Mouse (Mus musculus) forebrain, embryonic 16.5 days (tissue): ENCODE measurements at regions not wholly inside any gene's neighbourhood (a gene's known extent, or its start where the extent isn't known, plus 50 kb on each side); places are given as distances from the start of the nearest gene placed in this dataset.
A peak's percentile ranks its signal among the peaks of the same experiment; 100 is the strongest.

Source experiments
- ATAC-seq: fragments of 200-750 bp; cut with Nextera tagmentation; 2 replicates; pipeline ENCODE4 v1.8.0; 2017; ENCODE audit warnings: mild to moderate bottlenecking, moderate library complexity
- H3K27ac ChIP-seq: fragments of 300-500 bp; sonication (generic); 2 replicates; pipeline ENCODE4 v1.5.1; 2014; ENCODE audit warnings: low read length, control low read depth
- H3K27me3 ChIP-seq: fragments of 300-500 bp; sonication (generic); replicated peaks from 2 replicates; pipeline ENCODE4 v1.6.1; 2014; ENCODE audit warnings: low read length; ENCODE audit not compliant: control insufficient read depth, insufficient read depth
- H3K36me3 ChIP-seq: fragments of 300-500 bp; sonication (generic); 2 replicates; pipeline ENCODE4 v1.6.1; 2014; ENCODE audit not compliant: control insufficient read depth, insufficient read depth
- H3K4me1 ChIP-seq: fragments of 300-500 bp; sonication (generic); replicated peaks from 2 replicates; pipeline ENCODE4 v1.6.1; 2014; ENCODE audit warnings: low read length; ENCODE audit not compliant: control insufficient read depth, insufficient read depth
- H3K4me2 ChIP-seq: fragments of 300-500 bp; sonication (generic); 2 replicates; pipeline ENCODE4 v1.6.1; 2014; ENCODE audit warnings: mild to moderate bottlenecking, low read length, control low read depth
- H3K4me3 ChIP-seq: fragments of 300-500 bp; sonication (generic); replicated peaks from 2 replicates; pipeline ENCODE4 v1.5.1; 2014; ENCODE audit warnings: mild to moderate bottlenecking, low read length, control low read depth
- H3K9ac ChIP-seq: fragments of 300-500 bp; sonication (generic); replicated peaks from 2 replicates; pipeline ENCODE4 v1.6.1; 2014; ENCODE audit warnings: low read depth, low read length, control low read depth
- H3K9me3 ChIP-seq: fragments of 300-500 bp; sonication (generic); 2 replicates; pipeline ENCODE4 v1.6.1; 2016; ENCODE audit warnings: low read length; ENCODE audit not compliant: control insufficient read depth
- WGBS: fragments of 180-500 bp; shearing (Covaris S2); extraction: QIAGEN DNeasy Blood & Tissue Kit; methylation state at CpG from one replicate; pipeline ENCODE4 v1.1.7; 2014; 5-methylcytosine and 5-hydroxymethylcytosine counted together

- no peaks in the 10 kb centered on the region for H3K36me3 ChIP-seq
- no peak for ATAC-seq
- WGBS: 77% methylated on average over 2 of the region's 2 CpGs
These were observed 75.5 kb downstream of the Trib2 start for GRCm38 (mm10) chr12:15741219-15741618.

GRCm38 (mm10) chr12:15738989-15739388, 77.7 kb downstream of the Trib2 start:
- no peaks in the 10 kb centered on the region for H3K9me3 ChIP-seq
- no peaks in the 10 kb centered on the region for H3K4me1 ChIP-seq
- ATAC-seq: no peak
- no peaks in the 10 kb centered on the region for H3K27me3 ChIP-seq
- H3K4me3 ChIP-seq: no peak overlapping the region
- H3K36me3 ChIP-seq: no peaks in the 10 kb centered on the region
- H3K9ac ChIP-seq: no peak overlapping the region
- H3K27ac ChIP-seq: no peak overlapping the region
- no peak overlapping the region for H3K4me2 ChIP-seq
- 52% methylated on average over 4 of the region's 4 CpGs for WGBS

More at GRCm38 (mm10) chr12:15741219-15741618, 75.5 kb downstream of the Trib2 start:
- Histone ChIP-seq H3K9ac (no peak overlapping the region), H3K4me3 (no peak overlapping the region), H3K27me3 (no peaks in the 10 kb centered on the region), H3K4me1 (no peaks in the 10 kb centered on the region), H3K27ac (no peak overlapping the region), H3K9me3 (no peaks in the 10 kb centered on the region), H3K4me2 (no peak overlapping the region)

GRCm38 (mm10) chr12:15731261-15731660, 85.5 kb downstream of the Trib2 start:
- WGBS: 23% methylated on average over 3 of the region's 3 CpGs
- no peak overlapping the region for H3K4me2 ChIP-seq
- peak; percentile 40; the same call in 1 of the 2 replicates for ATAC-seq
- no peaks in the 10 kb centered on the region for H3K4me1 ChIP-seq
- no peaks in the 10 kb centered on the region for H3K9me3 ChIP-seq
- H3K27me3 ChIP-seq: no peaks in the 10 kb centered on the region
- no peaks in the 10 kb centered on the region for H3K36me3 ChIP-seq
- no peak overlapping the region for H3K9ac ChIP-seq
- H3K4me3 ChIP-seq: no peak overlapping the region
- no peak overlapping the region for H3K27ac ChIP-seq

GRCm38 (mm10) chr12:15729696-15730095, 87.0 kb downstream of the Trib2 start:
- Histone ChIP-seq H3K27ac (no peak overlapping the region), H3K9ac (no peak overlapping the region), H3K9me3 (no peaks in the 10 kb centered on the region), H3K27me3 (no peaks in the 10 kb centered on the region), H3K36me3 (no peaks in the 10 kb centered on the region), H3K4me1 (no peaks in the 10 kb centered on the region), H3K4me3 (no peak overlapping the region), H3K4me2 (no peak overlapping the region)
- 81% methylated on average over 3 of the region's 3 CpGs for WGBS
- no peak for ATAC-seq

- Histone ChIP-seq H3K4me3 (no peak overlapping the region), H3K27me3 (no peaks in the 10 kb centered on the region), H3K4me1 (no peaks in the 10 kb centered on the region), H3K36me3 (no peaks in the 10 kb centered on the region), H3K4me2 (no peak overlapping the region), H3K27ac (no peak overlapping the region), H3K9me3 (no peaks in the 10 kb centered on the region), H3K9ac (no peak overlapping the region)
- no peak for ATAC-seq
- WGBS: 81% methylated on average over 6 of the region's 6 CpGs
These were observed 93.2 kb downstream of the Trib2 start for GRCm38 (mm10) chr12:15723529-15723928.

- H3K36me3 ChIP-seq: no peaks in the 10 kb centered on the region
- 85% methylated on average over 2 of the region's 2 CpGs for WGBS
These were observed 94.6 kb downstream of the Trib2 start for GRCm38 (mm10) chr12:15722161-15722560.

GRCm38 (mm10) chr12:15720171-15720570, 96.6 kb downstream of the Trib2 start:
- no peak for ATAC-seq
- H3K4me1 ChIP-seq: no peaks in the 10 kb centered on the region
- no peak overlapping the region for H3K9ac ChIP-seq
- no peaks in the 10 kb centered on the region for H3K27me3 ChIP-seq
- H3K4me2 ChIP-seq: no peak overlapping the region
- no peaks in the 10 kb centered on the region for H3K9me3 ChIP-seq
- H3K27ac ChIP-seq: no peak overlapping the region
- WGBS: 85% methylated on average over 6 of the region's 6 CpGs
- no peak overlapping the region for H3K4me3 ChIP-seq
- no peaks in the 10 kb centered on the region for H3K36me3 ChIP-seq

More at GRCm38 (mm10) chr12:15722161-15722560, 94.6 kb downstream of the Trib2 start:
- Histone ChIP-seq H3K27ac (no peak overlapping the region), H3K9ac (no peak overlapping the region), H3K9me3 (no peaks in the 10 kb centered on the region), H3K4me1 (no peaks in the 10 kb centered on the region), H3K4me3 (no peak overlapping the region), H3K27me3 (no peaks in the 10 kb centered on the region), H3K4me2 (no peak overlapping the region)
- no peak for ATAC-seq

- no peaks in the 10 kb centered on the region for H3K36me3 ChIP-seq
- no peak overlapping the region for H3K27ac ChIP-seq
- WGBS: 78% methylated on average over 1 of the region's 1 CpGs
- no peak for ATAC-seq
- no peak overlapping the region for H3K4me2 ChIP-seq
- H3K9ac ChIP-seq: no peak overlapping the region
- no peaks in the 10 kb centered on the region for H3K9me3 ChIP-seq
- no peaks in the 10 kb centered on the region for H3K4me1 ChIP-seq
- H3K27me3 ChIP-seq: no peaks in the 10 kb centered on the region
- H3K4me3 ChIP-seq: no peak overlapping the region
These were observed 97.9 kb downstream of the Trib2 start for GRCm38 (mm10) chr12:15718827-15719226.

GRCm38 (mm10) chr12:15717989-15718388, 98.7 kb downstream of the Trib2 start:
- Histone ChIP-seq H3K9ac (no peak overlapping the region), H3K36me3 (no peaks in the 10 kb centered on the region), H3K27ac (no peak overlapping the region), H3K9me3 (no peaks in the 10 kb centered on the region), H3K27me3 (no peaks in the 10 kb centered on the region), H3K4me3 (no peak overlapping the region), H3K4me2 (no peak overlapping the region), H3K4me1 (no peaks in the 10 kb centered on the region)
- WGBS: 91% methylated on average over 6 of the region's 6 CpGs
- no peak for ATAC-seq

GRCm38 (mm10) chr12:15717342-15717741, 99.4 kb downstream of the Trib2 start:
- Histone ChIP-seq H3K36me3 (no peaks in the 10 kb centered on the region), H3K4me2 (no peak overlapping the region), H3K4me1 (no peaks in the 10 kb centered on the region), H3K27ac (no peak overlapping the region), H3K9me3 (no peaks in the 10 kb centered on the region), H3K9ac (no peak overlapping the region), H3K4me3 (no peak overlapping the region), H3K27me3 (no peaks in the 10 kb centered on the region)
- 88% methylated on average over 3 of the region's 3 CpGs for WGBS
- ATAC-seq: no peak
